Mouse (Mus musculus) lung, postnatal 36 days (tissue): ENCODE results near the gene Iffo1.

Experiments used
- DNase-seq: peaks from one replicate; pipeline ENCODE4 v3.0.0; 2022; ENCODE audit warnings: mixed read lengths

Gene Iffo1

DNA sequence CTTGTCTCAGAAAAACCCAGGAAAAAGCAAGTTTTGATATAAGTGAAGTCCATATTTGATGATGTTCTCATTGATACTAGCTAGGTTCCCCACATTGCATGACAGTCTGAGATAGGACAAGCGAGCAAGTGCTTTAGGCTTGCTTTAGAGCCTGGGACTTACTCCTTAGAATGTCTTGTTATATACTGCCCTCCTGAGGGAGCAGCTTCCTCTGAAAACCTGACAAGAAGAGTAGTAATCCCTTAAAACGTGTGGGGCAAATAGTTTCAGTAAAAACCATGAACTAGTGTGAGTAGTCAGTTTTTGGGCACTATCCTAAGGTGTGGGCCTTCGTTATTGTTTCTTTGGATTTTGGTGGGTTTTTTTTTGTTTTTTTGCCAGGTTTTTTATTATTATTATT lies 1.9 kb upstream of the Iffo1 start:
- DNase-seq = no peak

DNA sequence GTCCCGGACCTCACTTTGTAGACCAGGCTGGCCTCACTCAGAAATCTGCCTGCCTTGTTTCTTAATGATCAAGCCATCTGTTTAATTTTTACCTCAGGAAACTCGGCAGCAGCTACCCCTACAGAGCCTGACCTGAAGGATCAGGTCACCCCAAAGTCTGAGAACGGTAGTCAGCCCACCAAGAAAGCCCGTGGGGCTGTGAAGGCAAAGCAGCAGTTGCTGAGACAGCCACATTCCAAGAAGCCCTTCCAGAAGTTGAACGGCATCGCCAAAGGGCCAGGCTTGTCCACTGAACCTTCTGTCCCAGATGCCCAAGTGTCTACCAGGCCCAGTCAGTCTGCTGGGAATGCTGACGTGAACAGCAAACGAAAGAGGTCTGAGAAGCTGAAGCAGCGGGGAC lies 1.1 kb upstream of the Iffo1 start:
- no peak for DNase-seq

DNA sequence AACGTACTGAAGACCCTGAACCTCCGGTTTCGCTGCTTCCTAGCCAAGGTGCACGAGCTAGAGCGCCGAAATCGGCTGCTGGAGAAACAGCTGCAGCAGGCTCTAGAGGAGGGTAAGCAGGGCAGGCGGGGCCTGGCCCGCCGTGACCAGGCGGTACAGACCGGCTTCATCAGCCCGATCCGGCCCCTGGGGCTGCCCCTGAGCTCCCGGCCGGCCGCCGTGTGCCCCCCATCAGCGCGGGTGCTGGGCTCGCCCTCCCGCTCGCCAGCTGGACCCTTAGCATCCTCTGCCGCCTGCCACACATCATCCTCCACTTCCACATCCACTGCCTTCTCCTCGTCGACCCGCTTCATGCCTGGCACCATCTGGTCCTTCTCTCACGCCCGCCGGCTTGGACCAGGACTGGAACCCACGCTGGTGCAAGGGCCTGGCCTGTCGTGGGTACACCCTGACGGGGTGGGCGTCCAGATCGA lies 474 bp downstream of the Iffo1 start:
- no peak for DNase-seq

DNA sequence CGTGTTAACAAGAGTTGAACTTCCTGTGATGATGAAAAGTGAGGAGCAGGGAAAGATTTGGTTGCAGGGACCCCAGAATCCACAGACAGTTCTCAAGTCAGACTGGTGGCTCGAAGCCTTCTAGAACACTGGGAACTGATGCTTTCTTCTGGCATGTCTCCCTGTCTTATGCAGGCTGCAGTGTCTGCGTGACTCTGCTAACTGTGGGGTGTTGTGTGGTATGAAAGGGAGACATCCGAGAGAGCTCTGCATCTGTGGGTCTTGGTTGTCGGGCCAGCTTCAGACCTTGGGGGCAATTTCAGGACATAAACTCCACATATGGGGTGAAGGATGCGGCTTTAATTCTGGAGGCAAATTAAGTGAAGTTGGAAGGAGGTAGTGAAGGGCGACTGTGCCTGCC lies 1.1 kb downstream of the Iffo1 start:
- no peak for DNase-seq

DNA sequence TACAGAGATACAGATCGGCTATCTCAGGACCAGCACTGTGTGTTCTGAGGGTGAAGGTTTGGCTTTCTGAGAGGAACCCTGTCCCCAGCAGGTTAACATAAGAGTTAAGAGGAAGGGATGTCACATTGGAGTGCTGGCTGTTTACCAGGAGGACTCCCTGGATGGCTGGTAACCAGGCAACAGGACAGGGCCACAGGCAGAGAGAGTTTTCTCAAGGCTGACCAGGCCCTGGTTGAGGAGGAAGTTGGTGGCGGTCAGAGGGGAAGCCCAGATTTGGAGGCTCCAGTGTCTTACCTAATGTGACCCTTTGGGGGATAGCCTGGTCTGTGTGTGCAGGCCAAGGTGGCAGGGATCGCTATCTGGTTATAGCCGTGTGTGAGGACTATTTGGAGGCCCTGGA lies 1.8 kb downstream of the Iffo1 start:
- DNase-seq = peak; percentile 66

DNA sequence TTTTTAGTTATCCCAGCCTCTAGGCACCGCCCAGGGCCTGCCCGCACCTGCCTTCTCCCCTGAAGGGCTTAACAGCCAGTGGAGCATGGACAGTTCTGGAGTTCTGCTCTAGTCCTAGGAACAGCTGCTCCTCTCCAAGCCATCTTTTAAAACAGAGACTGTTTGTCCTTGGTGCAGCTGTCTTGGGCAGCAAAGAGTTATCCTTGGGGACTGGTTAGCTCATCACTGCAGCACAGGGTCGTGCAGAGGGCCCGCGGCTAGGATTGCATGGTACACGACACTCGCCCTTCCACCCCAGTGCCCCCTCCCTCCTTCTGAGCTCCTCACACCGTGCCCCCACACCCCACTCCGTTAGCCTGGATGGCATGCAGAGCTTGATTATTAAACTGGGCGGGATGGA lies 2.3 kb downstream of the Iffo1 start:
- DNase-seq = no peak

DNA sequence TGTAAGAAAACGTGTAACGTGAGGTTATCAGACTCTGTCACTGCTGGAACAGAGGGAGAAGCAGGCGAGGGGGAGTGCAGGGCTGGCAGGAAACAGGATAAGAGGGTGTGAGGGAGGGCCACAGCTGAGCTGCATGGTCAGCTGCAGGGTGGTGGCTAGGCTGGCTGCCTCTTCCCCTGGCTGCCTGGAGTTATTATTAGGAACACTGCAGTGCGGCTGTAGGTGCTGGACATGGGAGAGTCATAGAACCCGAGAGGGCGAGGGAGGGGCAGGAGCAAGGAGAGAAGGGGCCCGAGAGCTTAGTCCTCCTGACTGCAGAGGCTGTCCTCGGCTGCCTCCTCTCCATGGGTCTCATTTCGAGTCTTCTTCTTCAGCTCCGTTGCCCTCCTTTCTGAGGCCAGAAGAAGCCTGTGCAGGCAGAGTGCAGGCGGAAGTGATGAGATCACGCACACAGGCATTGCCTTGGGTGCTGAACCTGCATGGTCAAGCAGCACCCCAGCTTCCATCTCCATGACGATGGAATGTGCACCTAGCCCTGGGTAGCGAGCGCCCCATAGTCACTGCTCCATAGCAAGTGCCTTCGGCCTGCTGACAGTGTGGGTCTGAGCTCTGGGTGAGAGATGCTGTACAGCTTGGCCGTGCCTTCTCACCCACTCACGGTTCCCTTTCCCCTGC lies 3.3 kb downstream of the Iffo1 start:
- DNase-seq = peak; percentile 43

DNA sequence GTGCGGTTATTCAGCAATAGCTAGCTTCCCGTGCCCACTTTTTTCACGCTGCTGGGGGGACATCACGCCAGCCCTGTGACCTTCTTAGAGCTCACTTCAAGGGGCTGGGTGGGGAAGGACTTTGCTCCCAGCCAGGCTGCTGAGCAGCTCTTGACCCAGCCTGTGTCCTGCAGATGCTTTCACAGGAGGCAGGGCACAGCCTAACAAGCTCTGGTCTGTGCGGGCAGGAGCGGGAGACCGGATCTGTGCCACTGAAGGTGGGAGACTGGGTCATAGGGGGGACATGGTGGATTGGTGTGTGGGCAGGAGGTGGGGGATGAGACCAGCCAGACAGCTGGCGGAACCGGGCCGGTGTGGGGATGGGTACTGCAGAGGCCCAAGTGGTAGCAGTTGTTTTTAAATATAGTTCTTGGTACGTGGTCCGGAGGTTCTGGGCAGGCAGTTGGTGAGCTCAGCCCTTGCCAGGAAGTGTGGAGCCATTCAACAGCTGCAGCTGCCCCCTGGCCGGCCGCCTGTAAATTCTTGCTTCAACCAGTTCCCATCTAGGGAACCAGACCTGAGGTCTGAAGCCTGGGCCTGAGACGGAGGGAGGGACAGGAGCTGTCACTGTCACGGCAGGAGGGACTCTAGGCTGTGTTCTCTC lies 4.0 kb downstream of the Iffo1 start:
- DNase-seq = peak; percentile 39

DNA sequence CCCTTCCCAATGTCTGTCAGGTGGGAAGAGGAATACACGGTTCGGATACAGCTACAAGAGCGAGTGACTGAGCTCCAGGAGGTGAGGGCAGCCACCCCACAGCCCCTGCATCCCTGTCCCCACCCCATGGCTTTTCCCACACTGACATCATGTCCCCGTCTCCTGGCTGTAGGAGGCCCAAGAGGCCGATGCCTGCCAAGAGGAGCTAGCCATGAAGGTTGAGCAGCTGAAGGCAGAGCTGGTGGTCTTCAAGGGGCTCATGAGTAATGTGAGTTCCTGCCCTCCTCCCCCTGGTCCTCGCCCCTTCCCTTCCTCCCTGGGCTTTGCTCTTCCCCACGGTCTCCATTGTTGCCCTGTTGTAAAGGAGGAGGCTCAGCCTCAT lies 4.5 kb downstream of the Iffo1 start:
- DNase-seq = no peak

DNA sequence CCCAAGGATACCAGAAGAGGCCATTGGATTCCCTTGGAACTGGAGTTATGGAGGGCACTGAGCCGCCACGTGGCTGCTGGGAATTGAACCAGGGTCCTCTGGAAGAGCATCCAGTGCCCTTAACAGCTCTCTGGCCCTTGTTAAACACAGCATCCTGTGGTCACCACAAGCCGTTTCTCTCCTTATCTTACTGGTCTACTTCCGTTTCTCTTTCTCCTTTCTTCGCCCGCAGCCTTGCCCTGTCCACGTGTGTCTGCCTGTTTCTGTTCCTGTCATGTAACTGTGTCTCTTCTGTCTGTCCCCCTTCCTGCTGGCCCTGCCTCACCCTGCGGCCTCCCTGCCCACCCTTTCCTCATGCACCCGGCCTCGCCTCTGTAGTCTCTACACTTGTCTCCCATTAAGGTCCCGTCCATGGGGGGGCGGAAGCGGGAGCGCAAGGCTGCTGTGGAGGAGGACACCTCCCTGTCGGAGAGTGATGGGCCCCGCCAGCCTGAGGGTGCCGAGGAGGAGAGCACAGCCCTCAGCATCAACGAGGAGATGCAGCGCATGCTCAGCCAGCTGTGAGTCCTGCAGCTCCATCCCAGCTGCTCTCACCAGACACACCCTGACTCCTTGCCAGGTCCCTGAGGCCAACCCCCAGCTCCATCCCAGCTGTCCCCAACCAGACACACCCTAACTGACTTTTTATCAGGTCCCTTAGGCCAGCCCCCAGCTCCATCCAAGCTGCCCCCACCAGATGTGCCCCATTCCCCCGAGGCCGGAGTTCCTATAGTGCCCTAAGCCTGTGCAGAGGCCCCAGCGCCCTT lies 7.4 kb downstream of the Iffo1 start:
- no peak for DNase-seq

DNA sequence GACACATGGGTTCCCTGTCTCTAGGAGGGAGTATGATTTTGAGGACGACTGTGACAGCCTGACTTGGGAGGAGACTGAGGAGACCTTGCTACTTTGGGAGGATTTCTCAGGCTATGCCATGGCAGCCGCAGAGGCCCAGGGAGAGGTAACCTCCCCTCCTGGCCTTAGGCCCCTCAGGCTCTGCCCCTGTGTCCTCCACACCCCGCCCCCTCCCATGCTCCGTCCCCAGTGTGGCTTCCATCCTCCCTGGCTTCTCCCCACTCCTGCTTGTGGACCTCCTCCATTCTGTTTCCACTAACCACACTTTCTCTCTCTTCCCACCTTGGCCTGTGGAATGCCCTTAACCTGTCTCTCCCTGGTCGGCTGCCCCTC lies 8.0 kb downstream of the Iffo1 start:
- DNase-seq = no peak

DNA sequence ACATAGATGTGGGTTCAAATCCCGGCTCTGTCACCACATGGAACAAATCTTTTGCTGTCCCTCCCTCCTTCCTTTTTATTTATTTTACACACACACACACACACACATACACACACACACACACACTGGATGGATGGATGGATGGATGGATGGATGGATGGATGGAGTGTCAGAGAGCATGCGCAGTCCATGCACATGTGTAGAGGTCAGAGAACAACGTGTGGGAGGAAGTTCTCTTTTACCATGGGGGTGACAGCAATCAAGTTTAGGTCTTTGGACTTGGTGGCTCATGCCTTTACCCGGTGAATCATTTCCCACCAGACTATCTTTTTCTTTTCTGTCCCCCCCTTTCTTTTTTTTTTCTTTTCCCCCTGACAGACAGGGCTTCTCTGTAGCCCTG lies 8.6 kb downstream of the Iffo1 start:
- DNase-seq = no peak

DNA sequence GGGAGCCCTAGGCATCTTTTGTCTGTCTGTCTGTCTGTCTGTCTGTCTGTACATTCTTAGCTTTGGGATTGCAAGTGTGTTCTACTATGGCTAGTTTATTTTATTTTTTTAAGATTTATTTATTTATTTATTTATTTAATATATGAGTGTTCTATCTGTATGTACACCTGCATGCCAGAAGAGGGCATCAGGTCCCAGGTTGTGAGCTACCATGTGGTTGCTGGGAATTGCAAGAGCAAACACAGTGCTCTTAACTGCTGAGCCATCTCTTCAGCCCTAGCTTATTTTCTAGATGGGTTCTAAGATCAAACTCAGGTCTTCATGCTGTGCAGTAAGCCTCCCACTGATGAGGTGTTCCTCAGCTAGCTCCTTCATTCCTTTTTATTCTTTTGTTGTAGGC lies 9.5 kb downstream of the Iffo1 start:
- peak; percentile 38 for DNase-seq

DNA sequence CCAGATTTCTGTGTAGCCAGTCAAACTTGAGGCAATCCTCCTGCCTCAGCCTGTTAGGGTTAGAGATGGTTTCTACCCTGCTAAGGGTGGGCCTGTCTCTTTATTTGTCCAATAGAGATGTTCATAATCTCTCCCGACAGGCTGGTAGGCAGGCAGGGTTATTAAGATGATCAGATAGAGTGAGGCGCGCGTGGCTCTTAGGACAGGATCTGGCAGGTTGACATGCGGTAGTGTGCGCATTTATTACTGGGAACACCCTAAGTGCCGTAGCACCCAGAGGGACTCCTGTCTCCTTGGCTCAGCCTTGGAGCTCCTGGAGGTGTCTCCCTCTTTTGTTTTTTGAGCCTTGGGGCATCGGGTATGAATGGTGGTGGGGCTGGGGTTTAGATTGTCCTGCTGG lies 10.2 kb downstream of the Iffo1 start:
- DNase-seq = no peak

DNA sequence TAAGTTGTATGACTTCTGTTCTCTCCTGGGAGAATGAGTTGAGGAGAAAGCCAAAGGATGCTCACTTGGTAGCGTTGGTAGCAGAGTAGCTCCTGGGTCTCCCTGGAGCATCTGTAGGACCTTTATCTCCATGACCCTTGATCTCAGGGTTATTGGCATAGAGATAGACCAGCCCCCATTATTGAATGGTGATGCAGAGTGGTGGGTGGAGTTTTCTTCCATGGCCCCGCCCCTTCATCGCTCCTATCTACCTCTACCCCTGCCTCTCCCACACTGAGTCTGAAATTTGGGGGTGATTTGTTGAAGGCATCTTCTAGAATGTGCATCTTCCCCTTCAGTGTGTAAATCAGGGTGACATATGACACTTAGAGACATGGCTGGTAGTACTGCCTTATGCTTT lies 11.4 kb downstream of the Iffo1 start:
- DNase-seq = no peak

DNA sequence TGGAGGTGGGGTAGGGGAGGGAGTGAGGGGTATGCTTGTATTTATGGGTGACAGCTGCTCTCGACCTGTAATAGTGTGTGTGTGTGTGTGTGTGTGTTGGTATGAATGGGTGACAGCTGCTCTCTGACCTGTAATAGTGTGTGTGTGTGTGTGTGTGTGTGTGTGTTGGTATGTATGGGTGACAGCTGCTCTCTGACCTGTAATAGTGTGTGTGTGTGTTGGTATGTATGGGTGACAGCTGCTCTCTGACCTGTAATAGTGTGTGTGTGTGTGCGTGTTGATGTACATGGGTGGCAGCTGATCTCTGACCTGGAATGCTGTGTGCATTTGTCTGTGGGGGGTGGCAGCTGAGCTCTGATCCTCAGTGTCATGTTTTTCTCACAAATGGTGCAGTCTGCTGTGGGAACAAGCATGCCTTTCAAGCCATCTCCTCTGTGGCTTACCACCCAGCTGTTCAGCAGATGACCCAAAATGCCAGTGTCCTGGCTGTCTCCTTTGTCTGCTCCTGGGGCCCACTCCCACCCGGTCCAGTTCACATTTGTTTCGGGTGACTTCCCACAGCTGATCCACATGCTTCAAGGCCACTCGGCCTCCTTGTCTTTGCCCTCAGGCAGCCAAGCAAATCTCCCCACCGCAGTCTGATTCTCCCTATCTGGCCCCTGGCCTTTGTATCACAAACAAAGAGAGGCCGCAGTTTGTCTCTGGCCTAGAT lies 12.0 kb downstream of the Iffo1 start:
- DNase-seq = no peak

DNA sequence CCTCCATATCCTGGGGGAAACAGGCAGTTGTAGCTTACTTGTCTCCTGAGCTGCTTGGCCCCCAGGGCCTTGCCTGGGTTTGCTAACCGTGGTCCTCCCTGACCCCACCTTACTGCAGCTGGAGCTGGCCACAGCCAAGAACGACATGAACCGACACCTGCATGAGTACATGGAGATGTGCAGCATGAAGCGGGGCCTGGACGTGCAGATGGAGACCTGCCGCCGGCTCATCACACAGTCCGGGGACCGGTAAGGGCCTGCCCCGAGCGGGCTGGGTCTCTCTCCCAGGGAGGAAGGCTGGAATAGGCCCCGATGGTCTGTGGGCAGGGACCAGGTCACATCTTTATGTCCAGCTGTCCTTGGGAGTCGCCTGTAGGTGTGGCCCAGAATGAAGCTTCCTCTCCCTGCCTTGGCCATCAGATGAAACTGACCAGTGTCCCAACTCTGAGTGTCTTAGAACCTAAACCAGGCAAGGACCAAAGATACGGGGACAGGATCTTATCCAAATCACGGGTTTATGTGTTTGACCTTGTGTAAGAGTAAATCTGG lies 14.0 kb downstream of the Iffo1 start:
- DNase-seq = no peak

DNA sequence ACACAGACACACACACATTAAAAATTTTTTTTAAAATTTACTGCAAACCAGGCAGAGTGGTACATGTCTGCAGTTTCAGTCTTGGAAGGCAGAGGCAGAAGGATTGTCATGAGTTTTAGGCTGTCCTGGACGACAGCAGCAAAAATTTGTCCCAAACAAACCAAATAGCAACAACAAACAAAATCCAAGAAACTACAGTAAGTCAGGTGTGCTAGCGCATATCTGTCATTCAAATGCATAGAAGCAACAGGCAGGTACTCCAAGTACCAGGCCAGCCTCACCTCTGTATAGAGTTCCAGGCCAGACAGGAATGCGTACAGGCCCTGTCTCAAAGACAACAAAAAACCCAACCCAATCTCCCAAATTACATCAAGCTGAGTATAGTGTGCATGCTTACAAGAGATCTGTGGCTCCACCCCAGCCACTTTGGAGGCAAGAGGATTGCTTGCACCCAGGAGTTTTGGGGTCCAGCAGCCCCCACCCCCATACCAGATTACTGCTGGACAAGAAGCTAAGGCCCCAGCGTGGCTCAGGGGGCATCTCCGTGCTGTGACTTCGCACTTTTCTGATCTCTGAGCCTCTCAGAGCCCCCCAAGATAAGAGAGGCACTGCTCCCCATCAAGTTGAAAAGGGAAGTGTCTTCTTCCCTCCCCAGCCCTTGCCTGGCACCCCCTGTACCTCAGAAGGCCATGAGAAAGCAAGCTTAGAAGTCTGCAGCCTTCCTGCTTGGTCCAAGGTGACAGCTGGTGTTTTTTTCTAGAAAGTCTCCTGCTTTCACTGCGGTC lies 14.9 kb downstream of the Iffo1 start:
- no peak for DNase-seq

DNA sequence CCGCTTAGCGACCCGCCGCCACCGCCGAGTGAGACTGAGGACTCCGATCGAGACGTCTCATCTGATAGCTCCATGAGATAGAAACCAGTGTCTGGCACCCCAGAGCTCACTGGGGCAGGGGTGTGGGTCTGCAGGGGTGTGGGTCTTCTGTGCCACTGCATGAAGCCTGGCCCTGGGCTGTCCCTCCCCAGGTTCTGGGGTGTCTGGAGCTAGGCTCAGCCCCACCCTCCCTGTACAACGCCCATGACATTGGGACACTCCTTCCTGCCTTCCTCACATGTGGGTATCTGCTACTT lies 15.5 kb downstream of the Iffo1 start:
- no peak for DNase-seq

DNA sequence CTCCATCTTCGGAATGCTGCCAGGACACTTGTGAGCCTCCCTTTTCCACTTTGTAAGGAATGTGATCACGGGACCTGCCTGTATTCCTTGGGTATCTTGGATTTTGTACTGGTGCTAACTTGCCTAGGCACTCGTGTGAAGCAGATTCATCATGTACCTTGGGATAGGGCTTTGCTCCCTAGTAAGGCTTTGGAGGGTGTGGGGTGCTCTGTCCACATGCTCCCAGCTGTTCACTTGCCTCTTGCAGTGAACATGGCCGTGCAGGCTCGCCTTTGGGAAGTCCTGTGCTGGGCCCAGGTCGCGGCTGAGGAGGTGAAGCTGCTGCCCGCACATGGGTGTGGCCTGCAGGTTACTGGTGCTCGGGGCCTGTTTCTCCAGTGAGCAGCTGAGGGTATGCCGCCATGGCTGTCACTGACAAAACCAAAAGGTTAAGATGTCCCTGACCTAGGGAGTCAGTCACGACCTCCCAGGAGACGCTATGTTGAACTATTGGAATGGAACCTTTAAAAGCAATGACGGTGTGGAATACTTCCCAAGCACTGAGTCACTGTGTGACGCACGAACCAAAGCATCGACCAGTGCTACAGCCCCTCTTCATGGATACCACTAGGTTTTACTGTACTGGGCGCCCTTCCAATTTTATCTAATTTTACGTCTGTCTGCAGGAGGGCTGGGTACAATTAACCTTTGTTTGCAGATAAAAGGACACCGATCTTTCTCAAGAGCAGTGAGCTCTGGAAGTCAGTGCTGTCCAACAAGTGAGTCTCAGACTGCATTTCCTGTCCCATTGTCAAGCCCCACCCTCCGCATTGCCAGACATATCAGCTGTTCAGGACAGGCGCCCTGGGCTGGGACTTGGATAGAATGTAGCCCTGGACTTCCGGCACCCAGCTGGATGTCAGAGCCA lies 16.1 kb downstream of the Iffo1 start:
- peak; percentile 90 for DNase-seq

DNA sequence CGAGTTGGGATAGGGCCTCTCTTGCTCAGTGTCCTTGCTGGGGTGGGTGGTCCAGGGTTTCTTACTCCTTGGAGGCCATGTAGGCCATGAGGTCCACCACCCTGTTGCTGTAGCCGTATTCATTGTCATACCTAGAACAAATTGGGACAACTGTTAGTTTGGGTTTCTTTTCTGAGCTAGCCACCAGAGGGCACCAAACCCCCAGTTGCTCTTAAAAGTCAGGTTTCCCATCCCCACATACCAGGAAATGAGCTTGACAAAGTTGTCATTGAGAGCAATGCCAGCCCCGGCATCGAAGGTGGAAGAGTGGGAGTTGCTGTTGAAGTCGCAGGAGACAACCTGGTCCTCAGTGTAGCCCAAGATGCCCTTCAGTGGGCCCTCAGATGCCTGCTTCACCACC lies 16.9 kb downstream of the Iffo1 start:
- peak; percentile 80 for DNase-seq
